9 mouse cellular contexts compared by ENCODE assay signal in genomic region chr4:134246719-134247258, GRCm38 (mm10). TPM values are rescaled to one million over a fixed set of nuclear protein-coding genes. Genes with fewer than 3 reads are reported as not detected.
DNase-seq lines count a peak whose midpoint lies in the region; ATAC-seq and TF ChIP-seq lines count a peak whose summit lies in the region.
"Had no signal": no experiment of that assay in that cellular context is flagged by ENCODE, and none has a peak within 500 bp of the region (broad histone marks: within the 10 kb centered on the region; RNA-seq: fewer than 3 reads in every experiment).

Gm30191 (plus strand) TSS chr4:134246935.

- H3K4me1 ChIP-seq in cerebellum, adult 2 months (ENCODE audit: control insufficient read depth, insufficient read depth, low read length), result no peaks in the 10 kb centered on the region
- H3K4me1 ChIP-seq in lung, postnatal 0 days (ENCODE audit: insufficient read depth, low read depth, low read length), result peaks cover 15% of the 10 kb centered on the region; the same call in 1 of the 2 replicates
- H3K4me1 ChIP-seq in limb, embryonic 11.5 days (ENCODE audit: control insufficient read depth, insufficient read depth, low read length), result peaks cover 15% of the 10 kb centered on the region
- peaks cover 37% of the 10 kb centered on the region for H3K4me1 ChIP-seq in stomach, embryonic 15.5 days

- H3K36me3 ChIP-seq in lung, postnatal 0 days (ENCODE audit: insufficient read depth, low read length), result no peaks in the 10 kb centered on the region
- no peaks in the 10 kb centered on the region for H3K36me3 ChIP-seq in limb, embryonic 11.5 days (ENCODE audit: control insufficient read depth, insufficient read depth, low read length)
- no peaks in the 10 kb centered on the region for H3K36me3 ChIP-seq in stomach, embryonic 15.5 days

- TF ChIP-seq EP300 in lung, postnatal 0 days (IDR thresholded peaks at IDR 0.05), result no peak

- no peak within 1 kb of the TSS for H3K27ac ChIP-seq in cerebellum, adult 2 months (ENCODE audit: insufficient read depth, low read length)
- no peak within 1 kb of the TSS for H3K27ac ChIP-seq in lung, postnatal 0 days (ENCODE audit: low read length)
- no peak within 1 kb of the TSS for H3K27ac ChIP-seq in limb, embryonic 11.5 days (replicated peaks; ENCODE audit: low read depth, low read length)
- no peak within 1 kb of the TSS for H3K27ac ChIP-seq in stomach, embryonic 15.5 days

- TF ChIP-seq POLR2A in cerebellum, adult 2 months (IDR thresholded peaks at IDR 0.05; ENCODE audit: borderline replicate concordance, insufficient read depth, low read length), result no peak

- no peak within 1 kb of the TSS for H3K9ac ChIP-seq in lung, postnatal 0 days (replicated peaks; ENCODE audit: low read depth)
- no peak within 1 kb of the TSS for H3K9ac ChIP-seq in limb, embryonic 11.5 days (ENCODE audit: low read length)
- no peak within 1 kb of the TSS for H3K9ac ChIP-seq in stomach, embryonic 15.5 days

- H3K4me3 ChIP-seq in cerebellum, adult 2 months (replicated peaks; ENCODE audit: insufficient read depth, low read depth, low read length), result no peak within 1 kb of the TSS
- H3K4me3 ChIP-seq in lung, postnatal 0 days (ENCODE audit: low read depth, low read length), result no peak within 1 kb of the TSS
- 0 out of 2 replicates have a peak within 1 kb of the TSS, but pooled peaks have one; percentile 70 for H3K4me3 ChIP-seq in limb, embryonic 11.5 days (ENCODE audit: low read depth, low read length)
- H3K4me3 ChIP-seq in stomach, embryonic 15.5 days (replicated peaks), result no peak within 1 kb of the TSS; the same call in 1 of the 2 replicates

- peak within 1 kb of the TSS; percentile 96 for H3K4me2 ChIP-seq in lung, postnatal 0 days (replicated peaks; ENCODE audit: low read depth, low read length)
- peak within 1 kb of the TSS; percentile 77 for H3K4me2 ChIP-seq in limb, embryonic 11.5 days (ENCODE audit: low read depth, severe bottlenecking)
- H3K4me2 ChIP-seq in stomach, embryonic 15.5 days, result peak within 1 kb of the TSS; percentile 93

- H3K9me3 ChIP-seq in lung, postnatal 0 days (ENCODE audit: low read length), result no peaks in the 10 kb centered on the region
- no peaks in the 10 kb centered on the region for H3K9me3 ChIP-seq in limb, embryonic 11.5 days (ENCODE audit: control insufficient read depth, low read length)
- no peaks in the 10 kb centered on the region for H3K9me3 ChIP-seq in stomach, embryonic 15.5 days

- WGBS in cerebellum, adult 2 months, result 5% methylated on average over 7 of the region's 7 CpGs
- WGBS in lung, postnatal 0 days, result 72% methylated on average over 7 of the region's 7 CpGs
- WGBS in limb, embryonic 11.5 days, result 77% methylated on average over 7 of the region's 7 CpGs
- WGBS in stomach, embryonic 15.5 days, result 70% methylated on average over 7 of the region's 7 CpGs

- H3K27me3 ChIP-seq in cerebellum, adult 2 months (ENCODE audit: control insufficient read depth, insufficient read depth, low read length), result peaks cover 2% of the 10 kb centered on the region; the same call in 1 of the 2 replicates
- H3K27me3 ChIP-seq in lung, postnatal 0 days (replicated peaks; ENCODE audit: insufficient read depth, low read length), result peaks cover 13% of the 10 kb centered on the region
- peaks cover 32% of the 10 kb centered on the region for H3K27me3 ChIP-seq in limb, embryonic 11.5 days (ENCODE audit: control insufficient read depth, insufficient read depth, low read length)
- H3K27me3 ChIP-seq in stomach, embryonic 15.5 days (replicated peaks), result peaks cover 37% of the 10 kb centered on the region

- DNase-seq in cerebellum, adult 2 months, result peak; percentile 32 to 33
- DNase-seq in cerebellum, adult 8-10 months, result no peak
- DNase-seq in lung, postnatal 0 days (ENCODE audit: low spot score), result no peak
- DNase-seq in lung, postnatal 36 days, result no peak
- DNase-seq in limb, embryonic 11.5 days (ENCODE audit: low spot score), result no peak
- no peak for DNase-seq in gastrocnemius, postnatal 10 days

- no peak for ATAC-seq in lung, postnatal 0 days
- ATAC-seq in limb, embryonic 11.5 days (ENCODE audit: insufficient number of reproducible peaks, low FRiP score, low TSS enrichment, low read depth), result no peak
- ATAC-seq in stomach, embryonic 15.5 days (ENCODE audit: insufficient read depth, low FRiP score, low read depth), result no peak
- no peak for ATAC-seq in inflammation-experienced regulatory T-cells, adult 6 months

- no peak for TF ChIP-seq CTCF in cerebellum, adult 2 months (IDR thresholded peaks at IDR 0.05; ENCODE audit: borderline replicate concordance, insufficient read depth, low read depth, low read length)
- no peak for TF ChIP-seq CTCF in lung, postnatal 0 days (IDR thresholded peaks at IDR 0.05)

RNA-seq across cellular contexts. Expression of gene Gm30191, which starts in this region (rescaled TPM):
- 1.8 and 1.9 TPM in 2 replicates for polyA plus RNA-seq in cerebellum, adult 2 months (2012; rRNA removed)
- polyA plus RNA-seq in lung, postnatal 0 days (2015; fragmentation: Nextera tagmentation; extraction: Ambion mirVana), result not detected in 2 replicates
- not detected in 2 replicates for polyA plus RNA-seq in limb, embryonic 11.5 days (2014; fragmentation: Nextera tagmentation; extraction: Ambion mirVana)
- polyA plus RNA-seq in stomach, embryonic 15.5 days (2015; fragmentation: Nextera tagmentation; extraction: Ambion mirVana), result not detected in 2 replicates
- not detected for total RNA-seq in gastrocnemius, postnatal 10 days (2021)
- polyA plus RNA-seq in inflammation-experienced regulatory T-cells, adult 6 months (2017; shearing (Covaris generic)), result not detected
- total RNA-seq: left cerebral cortex, postnatal 14 days had no signal

Comparison
In these comparisons a context has a peak if more than half of its experiments do, and no peak if none do; other contexts are left out.
1. DNase-seq: peak in cerebellum, adult 2 months (2 of 2); none in cerebellum, adult 8-10 months (single experiment), lung, postnatal 0 days (single experiment), lung, postnatal 36 days (single experiment), limb, embryonic 11.5 days (single experiment) and gastrocnemius, postnatal 10 days (single experiment).
2. Peak in every context shown above with its lines, with median percentiles within 50 percentile points of each other: H3K4me2 ChIP-seq.